Mouse (Mus musculus) limb, embryonic 14.5 days (tissue): ENCODE data around the gene Acp7. TPM values are rescaled to one million over a fixed set of nuclear protein-coding genes. Genes with fewer than 3 reads are reported as not detected.

Experiments used
- ATAC-seq: fragments of 200-750 bp; cut with Nextera tagmentation; 2 replicates; pipeline ENCODE4 v1.8.0; 2017; ENCODE audit warnings: low read depth, moderate number of reproducible peaks, moderate TSS enrichment; ENCODE audit not compliant: low FRiP score
- DNase-seq: peaks from one replicate; pipeline ENCODE4 v3.0.0-alpha.2; 2015; ENCODE audit warnings: low spot score
- H3K27ac ChIP-seq: fragments of 300-500 bp; sonication (generic); replicated peaks from 2 replicates; pipeline ENCODE4 v1.5.1; 2014; ENCODE audit warnings: low read depth, mild to moderate bottlenecking, low read length, moderate library complexity, mixed read lengths
- H3K27me3 ChIP-seq: fragments of 300-500 bp; sonication (generic); 2 replicates; pipeline ENCODE4 v1.6.1; 2014; ENCODE audit warnings: low read length, mixed read lengths; ENCODE audit not compliant: control insufficient read depth, insufficient read depth
- H3K36me3 ChIP-seq: fragments of 300-500 bp; sonication (generic); 2 replicates; pipeline ENCODE4 v1.6.1; 2014; ENCODE audit warnings: mild to moderate bottlenecking, low read length, moderate library complexity, mixed read lengths; ENCODE audit not compliant: control insufficient read depth, insufficient read depth
- H3K4me1 ChIP-seq: fragments of 300-500 bp; sonication (generic); 2 replicates; pipeline ENCODE4 v1.6.1; 2014; ENCODE audit warnings: antibody characterized with exemption, low read length, mixed read lengths; ENCODE audit not compliant: control insufficient read depth, insufficient read depth
- H3K4me2 ChIP-seq: fragments of 300-500 bp; sonication (generic); replicated peaks from 2 replicates; pipeline ENCODE4 v1.6.1; 2014; ENCODE audit warnings: low read depth, mild to moderate bottlenecking, low read length, moderate library complexity; ENCODE audit not compliant: severe bottlenecking
- H3K4me3 ChIP-seq: fragments of 300-500 bp; sonication (generic); replicated peaks from 2 replicates; pipeline ENCODE4 v1.5.1; 2014; ENCODE audit warnings: low read length
- H3K9ac ChIP-seq: fragments of 300-500 bp; sonication (generic); 2 replicates; pipeline ENCODE4 v1.6.1; 2014; ENCODE audit warnings: mild to moderate bottlenecking, low read depth, low read length, moderate library complexity; ENCODE audit not compliant: severe bottlenecking
- H3K9me3 ChIP-seq: fragments of 300-500 bp; sonication (generic); 2 replicates; pipeline ENCODE4 v1.6.1; 2016; ENCODE audit warnings: low read length; ENCODE audit not compliant: control insufficient read depth
- POLR2A ChIP-seq: fragments of 200-500 bp; IDR thresholded peaks from 2 replicates; pipeline ENCODE4 v1.8.0; 2012; ENCODE audit warnings: inconsistent platforms, mild to moderate bottlenecking, moderate library complexity, borderline replicate concordance; ENCODE audit not compliant: insufficient read depth, insufficient read length; ENCODE audit errors: extremely low read depth
- WGBS: fragments of 180-500 bp; shearing (Covaris S2); extraction: QIAGEN DNeasy Blood & Tissue Kit; methylation state at CpG from one replicate; pipeline ENCODE4 v1.1.7; 2014; 5-methylcytosine and 5-hydroxymethylcytosine counted together
- polyA plus RNA-seq, 2 experiments: library from polyadenylated mRNA; depleted of rRNA in 1 of 2; stranded (reverse) in 1 of 2; unstranded in 1 of 2; fragments of >200 nt; fragmentation: Nextera tagmentation in 1 of 2; extraction: Ambion mirVana in 1 of 2; gene quantifications; 2 replicates each; pipeline versions ENCODE4 v1.2.1 to v1.2.3; 2012 to 2014

Acp7 gene
- polyA plus RNA-seq, 2 experiments = 0.08 to 0.10 TPM

DNA sequence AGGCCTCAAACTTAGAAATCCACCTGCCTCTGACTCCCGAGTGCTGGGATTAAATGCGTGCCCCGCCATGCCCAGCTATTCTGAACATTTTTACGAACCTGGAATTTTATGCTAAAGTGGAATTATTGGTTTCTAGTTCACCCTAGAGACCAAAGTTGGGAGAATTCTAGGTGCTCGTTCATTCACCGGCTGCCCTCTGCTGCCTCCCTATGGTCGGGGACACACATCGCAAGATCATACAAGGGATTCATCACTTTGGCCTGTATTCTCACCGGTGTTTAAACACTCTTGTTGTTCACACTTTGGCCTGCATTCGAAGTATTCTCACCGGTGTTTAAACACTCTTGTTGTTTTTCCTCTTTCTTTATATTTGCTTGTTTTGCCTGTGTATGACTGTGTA is 30.1 kb downstream of the Acp7 start:
- H3K27ac ChIP-seq = no peak overlapping the region
- no peaks in the 10 kb centered on the region for H3K27me3 ChIP-seq
- H3K4me3 ChIP-seq = no peak overlapping the region
- DNase-seq (peak; percentile 64), ATAC-seq (no peak)
- H3K9ac ChIP-seq = no peak overlapping the region
- no peak overlapping the region for H3K4me2 ChIP-seq
- H3K4me1 ChIP-seq = peaks cover 11% of the 10 kb centered on the region
- H3K9me3 ChIP-seq = no peaks in the 10 kb centered on the region
- no peak for TF ChIP-seq POLR2A
- no peaks in the 10 kb centered on the region for H3K36me3 ChIP-seq
- WGBS = 8% methylated on average over 11 of the region's 11 CpGs

DNA sequence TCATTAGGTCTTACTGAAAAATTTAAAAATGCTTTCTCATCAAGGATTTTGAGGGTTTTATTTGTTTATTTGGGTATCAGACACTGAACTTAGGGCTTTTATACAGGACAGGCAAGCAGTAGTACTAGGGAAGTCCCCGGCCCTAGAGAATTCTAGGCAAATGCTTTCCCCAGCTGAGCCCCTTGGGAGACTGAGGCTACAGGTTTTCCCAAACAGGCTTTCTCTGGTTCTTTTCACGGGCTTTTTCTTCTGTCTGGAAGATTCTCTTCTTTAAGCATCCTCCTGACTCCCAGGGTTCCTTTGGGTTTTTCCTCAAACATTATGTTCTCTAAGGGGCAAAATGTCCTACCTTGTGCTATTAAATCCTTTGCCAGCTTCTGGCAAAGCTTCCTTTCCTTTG is 32.2 kb downstream of the Acp7 start:
- no peak for ATAC-seq
- Histone ChIP-seq H3K9ac (no peak overlapping the region), H3K4me2 (no peak overlapping the region), H3K27ac (no peak overlapping the region), H3K4me1 (peaks cover 14% of the 10 kb centered on the region), H3K9me3 (no peaks in the 10 kb centered on the region), H3K36me3 (no peaks in the 10 kb centered on the region), H3K4me3 (no peak overlapping the region), H3K27me3 (no peaks in the 10 kb centered on the region)
- WGBS = 59% methylated on average over 2 of the region's 2 CpGs
- TF ChIP-seq POLR2A = no peak
- DNase-seq = no peak

DNA sequence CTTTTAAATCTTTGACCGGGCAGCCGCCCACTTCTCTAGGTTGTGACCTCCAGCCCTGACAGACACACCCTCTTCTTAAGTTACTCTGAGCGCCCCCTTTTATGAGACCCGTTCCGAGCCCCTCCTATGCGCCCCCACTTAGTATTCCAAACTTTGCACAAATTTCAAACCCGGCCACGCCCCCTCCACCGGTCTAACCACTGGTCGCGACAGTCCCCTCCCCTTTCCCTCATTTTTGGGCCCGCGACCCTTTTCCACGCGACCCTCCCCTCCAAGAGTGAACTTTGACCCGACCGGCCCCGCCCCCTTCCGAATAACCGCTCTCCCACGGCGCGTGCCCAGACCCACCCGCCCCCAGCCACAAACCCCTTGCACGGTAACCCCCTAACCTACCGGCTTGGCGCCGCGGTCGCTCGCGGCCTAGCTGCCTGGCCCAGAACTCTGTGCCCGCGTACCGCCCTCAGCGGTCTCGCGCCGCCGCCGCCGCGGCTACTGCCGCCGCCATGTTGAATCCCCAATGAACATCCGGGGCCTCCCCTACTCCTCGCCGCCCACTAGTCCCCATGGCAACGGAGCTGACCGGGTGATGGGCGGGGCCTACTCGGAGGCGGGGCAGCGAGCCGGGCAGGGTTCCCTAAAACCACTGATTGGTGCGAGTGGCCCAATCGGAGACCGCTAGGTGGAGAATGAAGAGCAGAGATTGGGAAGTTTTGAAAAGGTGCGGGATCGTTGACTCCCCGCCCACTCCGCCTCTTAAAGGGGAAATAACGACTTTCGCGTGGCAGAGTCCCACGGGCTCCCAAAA is 33.3 kb downstream of the Acp7 start, which contains the start of the genes Samd4b and Pak4:
TSS of gene Samd4b (minus strand) at position 503 of the 805 bp plus-strand sequence.
TSS of gene Pak4 (minus strand) at position 544 of the 805 bp plus-strand sequence.
- H3K27ac ChIP-seq = peak within 1 kb of the TSS; percentile 82
- peak within 1 kb of the TSS; percentile 59 for H3K4me2 ChIP-seq
- ATAC-seq (peak; percentile 96), DNase-seq (peak; percentile 98)
- peak; percentile 87; the same call in 1 of the 2 replicates for TF ChIP-seq POLR2A
- no peaks in the 10 kb centered on the region for H3K27me3 ChIP-seq
- WGBS = 2% methylated on average over 66 of the region's 66 CpGs
- H3K36me3 ChIP-seq = no peaks in the 10 kb centered on the region
- H3K9ac ChIP-seq = peak within 1 kb of the TSS; percentile 69
- peak within 1 kb of the TSS; percentile 67 for H3K4me3 ChIP-seq
- H3K9me3 ChIP-seq = no peaks in the 10 kb centered on the region
- H3K4me1 ChIP-seq = peaks cover 20% of the 10 kb centered on the region

DNA sequence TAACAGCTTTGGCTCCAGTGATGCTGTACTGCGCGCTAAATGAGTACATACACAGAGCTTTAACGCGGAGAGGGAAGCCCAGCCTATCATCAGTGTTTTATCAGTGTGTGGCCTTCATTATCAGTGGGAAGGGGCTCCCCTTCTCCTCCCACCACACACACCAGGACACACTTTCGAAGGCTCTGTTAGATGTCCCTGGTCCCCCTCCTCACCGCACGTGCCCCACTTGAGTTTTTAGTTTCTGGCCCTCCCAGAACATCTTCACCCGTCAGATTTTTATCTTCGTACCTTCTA is 33.9 kb downstream of the Acp7 start:
- peak overlapping the region; percentile 69 for H3K9ac ChIP-seq
- TF ChIP-seq POLR2A = no peak
- WGBS = 8% methylated on average over 9 of the region's 9 CpGs
- peak overlapping the region; percentile 59 for H3K4me2 ChIP-seq
- no peaks in the 10 kb centered on the region for H3K9me3 ChIP-seq
- peaks cover 20% of the 10 kb centered on the region for H3K4me1 ChIP-seq
- DNase-seq (no peak), ATAC-seq (no peak)
- H3K4me3 ChIP-seq = peak overlapping the region; percentile 67
- H3K27me3 ChIP-seq = no peaks in the 10 kb centered on the region
- no peak overlapping the region for H3K27ac ChIP-seq
- 0 out of 2 replicates have a peak, but pooled peaks cover 2% of the 10 kb centered on the region for H3K36me3 ChIP-seq

DNA sequence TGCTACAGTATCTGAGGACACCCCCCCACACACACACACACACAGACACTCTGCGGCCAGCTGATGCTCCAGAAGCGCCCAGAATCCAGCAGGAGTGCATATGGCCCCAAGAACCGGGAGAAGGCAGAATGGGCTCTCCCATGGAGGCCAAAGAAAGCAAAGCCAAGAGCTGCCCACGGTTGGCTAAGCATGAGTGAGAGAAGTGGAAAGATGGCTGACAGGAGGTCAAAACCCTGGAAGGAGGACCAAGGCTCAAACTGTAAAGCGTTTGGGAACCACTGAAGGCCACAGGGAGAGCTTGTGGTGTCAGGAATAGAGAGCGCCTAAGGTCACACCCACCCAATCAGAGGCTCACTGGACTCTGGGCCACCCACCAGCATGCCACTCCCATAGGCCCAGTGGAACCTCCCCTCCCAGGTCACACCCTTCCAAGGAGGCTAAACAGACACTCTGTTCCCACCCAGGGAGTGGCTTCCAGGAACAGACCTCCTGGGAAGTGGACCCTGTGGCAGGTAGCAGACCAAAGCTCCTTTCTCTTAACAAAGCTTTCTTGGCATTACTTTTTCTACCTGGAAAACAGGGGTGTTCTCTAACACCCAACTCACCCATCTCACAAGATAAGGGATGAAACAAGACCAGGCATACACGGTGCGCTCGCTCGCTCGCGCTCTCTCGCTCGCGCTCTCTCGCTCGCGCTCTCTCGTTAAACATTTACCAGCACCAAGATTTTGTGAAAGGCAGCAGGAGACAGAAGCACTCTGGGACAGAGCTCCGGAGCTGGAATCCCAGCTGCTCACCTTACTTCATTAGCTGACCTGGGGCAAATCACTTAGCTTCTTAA is 34.5 kb downstream of the Acp7 start:
- TF ChIP-seq POLR2A = no peak
- Histone ChIP-seq H3K9ac (peak overlapping the region; percentile 69), H3K4me2 (peak overlapping the region; percentile 59), H3K36me3 (0 out of 2 replicates have a peak, but pooled peaks cover 2% of the 10 kb centered on the region), H3K27ac (no peak overlapping the region), H3K9me3 (no peaks in the 10 kb centered on the region), H3K4me3 (peak overlapping the region; percentile 67), H3K4me1 (peaks cover 20% of the 10 kb centered on the region), H3K27me3 (no peaks in the 10 kb centered on the region)
- 40% methylated on average over 20 of the region's 20 CpGs for WGBS
- DNase-seq (no peak), ATAC-seq (no peak)
